Mouse (Mus musculus): ENCODE data around the gene Tfr2. TPM values are rescaled to one million over a fixed set of nuclear protein-coding genes. Genes with fewer than 3 reads are reported as not detected.

Tfr2 gene
- polyA plus RNA-seq, 1 experiment from 2014 or later = 0.79 TPM

DNA sequence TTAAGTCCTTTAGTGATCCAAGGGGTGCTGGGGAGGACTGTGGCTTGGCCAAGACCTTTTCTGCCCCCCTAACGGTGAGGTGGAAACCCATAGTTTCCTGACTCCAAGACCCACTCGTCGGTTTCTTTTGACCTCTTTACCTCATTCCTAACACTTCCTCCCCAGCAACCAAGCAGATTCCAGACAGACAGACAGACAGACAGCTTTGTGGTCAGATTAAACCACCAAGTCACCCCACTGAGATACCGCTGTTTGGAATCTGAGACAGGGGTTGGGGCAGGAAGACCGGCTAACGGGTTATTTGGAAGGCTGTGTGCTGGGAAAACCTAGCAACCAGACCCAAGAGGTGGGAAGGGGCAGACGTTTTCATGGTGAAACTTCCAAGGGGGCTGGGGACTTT is 541 bp downstream of the Tfr2 start:
- 68% methylated on average over 7 of the region's 7 CpGs for WGBS
- no peak overlapping the region for H3K27ac ChIP-seq
- H3K4me3 ChIP-seq = no peak overlapping the region
- H3K27me3 ChIP-seq (ENCODE audit: low read depth, poor library complexity, severe bottlenecking) = peaks cover 27% of the 10 kb centered on the region
- no peaks in the 10 kb centered on the region for H3K9me3 ChIP-seq (replicated peaks)
- peaks cover 14% of the 10 kb centered on the region for H3K4me1 ChIP-seq
- DNase-seq (ENCODE audit: low spot score) = no peak
- no peaks in the 10 kb centered on the region for H3K36me3 ChIP-seq

DNA sequence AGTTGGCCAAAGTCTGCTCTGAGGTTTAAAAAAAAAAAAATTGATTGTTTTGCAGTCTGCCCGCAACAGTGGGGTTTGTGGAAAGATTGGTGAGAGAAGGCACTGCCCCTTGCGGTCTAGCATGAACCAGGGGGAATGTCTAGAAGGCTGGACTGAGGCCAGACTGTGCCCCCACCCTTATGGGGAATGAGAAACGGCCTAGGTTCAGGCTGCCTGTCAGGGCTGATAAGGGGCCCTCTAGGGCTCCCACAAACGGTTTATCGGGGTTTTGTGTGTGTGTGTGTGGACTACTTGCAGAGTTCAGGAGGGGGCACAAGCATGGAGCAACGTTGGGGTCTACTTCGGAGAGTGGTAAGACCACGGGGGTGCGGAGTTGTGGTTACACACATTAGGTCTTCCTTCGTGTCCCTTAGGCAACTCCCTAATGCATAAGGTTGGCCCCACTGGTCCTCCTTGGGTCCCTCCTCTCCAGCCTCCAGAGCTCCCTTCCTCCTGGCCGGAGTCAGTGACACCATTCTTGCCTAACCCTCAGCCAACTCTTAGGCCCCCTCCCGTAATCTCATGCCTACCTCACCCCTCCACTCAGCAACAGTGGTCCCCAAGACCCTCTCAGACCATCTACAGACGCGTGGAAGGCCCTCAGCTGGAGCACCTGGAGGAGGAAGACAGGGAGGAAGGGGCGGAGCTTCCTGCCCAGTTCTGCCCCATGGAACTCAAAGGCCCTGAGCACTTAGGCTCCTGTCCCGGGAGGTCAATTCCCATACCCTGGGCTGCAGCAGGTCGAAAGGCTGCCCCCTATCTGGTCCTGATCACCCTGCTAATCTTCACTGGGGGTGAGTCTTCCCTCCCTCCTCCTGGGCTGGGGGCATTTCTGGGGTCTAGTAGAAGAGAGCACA is 1.3 kb downstream of the Tfr2 start:
- Histone ChIP-seq H3K4me1 (peaks cover 14% of the 10 kb centered on the region), H3K27ac (no peak overlapping the region), H3K27me3 (ENCODE audit: low read depth, poor library complexity, severe bottlenecking) (peaks cover 34% of the 10 kb centered on the region), H3K4me3 (no peak overlapping the region), H3K9me3 (replicated peaks) (no peaks in the 10 kb centered on the region), H3K36me3 (no peaks in the 10 kb centered on the region)
- no peak for DNase-seq (ENCODE audit: low spot score)
- 83% methylated on average over 17 of the region's 17 CpGs for WGBS

DNA sequence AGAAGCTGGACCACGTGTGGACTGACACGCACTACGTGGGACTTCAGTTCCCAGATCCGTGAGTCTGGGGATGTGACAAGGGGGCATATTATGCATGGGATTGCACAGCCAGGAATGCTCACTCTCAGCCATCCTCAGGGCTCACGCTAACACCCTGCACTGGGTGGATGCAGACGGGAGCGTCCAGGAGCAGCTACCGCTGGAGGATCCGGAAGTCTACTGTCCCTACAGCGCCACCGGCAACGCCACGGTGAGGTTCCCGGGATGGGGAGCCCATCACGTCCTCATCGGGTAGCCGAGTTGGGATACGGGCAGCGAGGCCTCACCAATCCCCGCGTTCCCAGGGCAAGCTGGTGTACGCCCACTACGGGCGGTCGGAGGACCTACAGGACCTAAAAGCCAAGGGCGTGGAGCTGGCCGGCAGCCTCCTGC is 4.8 kb downstream of the Tfr2 start:
- Histone ChIP-seq H3K4me1 (peaks cover 10% of the 10 kb centered on the region), H3K4me3 (peak overlapping the region; percentile 38), H3K36me3 (no peaks in the 10 kb centered on the region), H3K27ac (0 out of 2 replicates have a peak overlapping the region, but pooled peaks have one; percentile 12), H3K9me3 (replicated peaks) (no peaks in the 10 kb centered on the region), H3K27me3 (ENCODE audit: low read depth, poor library complexity, severe bottlenecking) (peaks cover 35% of the 10 kb centered on the region)
- WGBS = 6% methylated on average over 27 of the region's 27 CpGs
- DNase-seq (ENCODE audit: low spot score) = peak; percentile 57

- Histone ChIP-seq H3K4me3 (no peak overlapping the region), H3K27ac (no peak overlapping the region), H3K4me1 (peaks cover 13% of the 10 kb centered on the region), H3K27me3 (ENCODE audit: low read depth, poor library complexity, severe bottlenecking) (peaks cover 56% of the 10 kb centered on the region), H3K36me3 (no peaks in the 10 kb centered on the region), H3K9me3 (replicated peaks) (no peaks in the 10 kb centered on the region)
- DNase-seq (ENCODE audit: low spot score) = no peak
- 81% methylated on average over 6 of the region's 6 CpGs for WGBS
Measured at GRCm38 (mm10) chr5:137580246-137580645, 10.6 kb downstream of the Tfr2 start.

DNA sequence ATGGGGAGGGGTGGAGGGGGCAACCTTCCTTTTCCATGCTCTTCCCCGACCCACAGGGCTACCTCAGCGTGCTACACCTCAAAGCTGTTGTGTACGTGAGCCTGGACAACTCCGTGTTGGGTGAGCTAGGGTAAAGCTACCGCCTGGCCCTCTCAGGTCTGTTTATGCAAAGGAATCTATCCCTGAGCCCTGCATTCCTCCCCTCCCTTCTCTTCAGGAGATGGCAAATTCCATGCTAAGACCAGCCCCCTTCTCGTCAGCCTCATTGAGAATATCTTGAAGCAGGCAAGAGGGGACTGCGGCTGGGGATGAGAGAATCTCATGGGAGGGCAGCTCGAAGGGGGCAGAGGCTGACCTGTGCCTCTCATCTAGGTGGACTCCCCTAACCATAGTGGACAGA is 13.1 kb downstream of the Tfr2 start:
- Histone ChIP-seq H3K27me3 (ENCODE audit: low read depth, poor library complexity, severe bottlenecking) (peaks cover 41% of the 10 kb centered on the region), H3K4me1 (peaks cover 13% of the 10 kb centered on the region), H3K9me3 (replicated peaks) (no peaks in the 10 kb centered on the region), H3K4me3 (no peak overlapping the region), H3K27ac (no peak overlapping the region), H3K36me3 (no peaks in the 10 kb centered on the region)
- WGBS = 36% methylated on average over 8 of the region's 8 CpGs
- no peak for DNase-seq (ENCODE audit: low spot score)

DNA sequence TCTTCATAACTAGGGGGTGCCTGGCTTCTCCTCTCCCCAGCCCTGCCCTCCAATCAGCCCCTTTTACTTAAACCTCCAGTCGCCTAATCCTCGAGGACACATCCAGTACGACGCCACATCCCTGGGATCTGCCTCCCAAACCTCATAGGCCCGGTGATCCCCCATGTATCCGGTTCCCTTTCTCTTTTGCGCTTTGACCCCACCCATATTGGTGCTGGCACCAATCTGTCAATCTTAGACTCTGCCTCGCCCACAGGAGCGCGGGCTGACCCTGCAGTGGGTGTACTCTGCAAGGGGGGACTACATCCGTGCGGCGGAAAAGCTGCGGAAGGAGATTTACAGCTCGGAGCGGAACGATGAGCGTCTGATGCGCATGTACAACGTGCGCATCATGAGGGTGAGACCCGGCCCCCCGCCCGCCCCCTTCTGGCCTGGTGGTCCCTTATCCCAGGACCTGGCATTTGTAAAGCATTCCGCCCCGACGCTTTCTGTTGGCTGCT is 14.1 kb downstream of the Tfr2 start:
- H3K27me3 ChIP-seq (ENCODE audit: low read depth, poor library complexity, severe bottlenecking) = peaks cover 41% of the 10 kb centered on the region
- 18% methylated on average over 27 of the region's 27 CpGs for WGBS
- peak overlapping the region; percentile 42 for H3K4me3 ChIP-seq
- DNase-seq (ENCODE audit: low spot score) = peak; percentile 45
- H3K27ac ChIP-seq = 0 out of 2 replicates have a peak overlapping the region, but pooled peaks have one; percentile 8
- H3K4me1 ChIP-seq = peaks cover 13% of the 10 kb centered on the region
- H3K36me3 ChIP-seq = no peaks in the 10 kb centered on the region
- H3K9me3 ChIP-seq (replicated peaks) = no peaks in the 10 kb centered on the region

DNA sequence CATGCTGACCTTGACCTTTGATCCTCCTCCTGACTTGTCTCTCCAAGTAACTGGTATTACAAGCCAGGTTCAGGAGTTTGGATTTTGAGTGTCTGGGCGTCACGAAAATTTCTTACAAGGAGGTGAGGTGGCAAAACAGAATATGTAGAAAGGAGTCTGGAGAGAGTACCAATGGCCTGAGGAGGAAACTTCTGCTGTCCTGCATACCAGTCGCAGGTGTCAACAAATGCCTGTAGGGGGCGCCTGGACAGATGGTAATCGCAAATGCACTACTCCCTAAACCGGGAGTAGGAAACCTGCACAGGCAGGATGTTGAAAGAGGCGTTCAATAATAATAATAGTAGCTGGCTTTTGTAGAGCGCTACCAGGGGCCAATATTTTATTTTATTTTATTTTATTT is 15.3 kb downstream of the Tfr2 start:
- Histone ChIP-seq H3K27ac (no peak overlapping the region), H3K27me3 (ENCODE audit: low read depth, poor library complexity, severe bottlenecking) (peaks cover 41% of the 10 kb centered on the region), H3K4me3 (no peak overlapping the region), H3K9me3 (replicated peaks) (no peaks in the 10 kb centered on the region), H3K4me1 (peaks cover 13% of the 10 kb centered on the region), H3K36me3 (no peaks in the 10 kb centered on the region)
- DNase-seq (ENCODE audit: low spot score) = peak; percentile 66
- 43% methylated on average over 8 of the region's 8 CpGs for WGBS

DNA sequence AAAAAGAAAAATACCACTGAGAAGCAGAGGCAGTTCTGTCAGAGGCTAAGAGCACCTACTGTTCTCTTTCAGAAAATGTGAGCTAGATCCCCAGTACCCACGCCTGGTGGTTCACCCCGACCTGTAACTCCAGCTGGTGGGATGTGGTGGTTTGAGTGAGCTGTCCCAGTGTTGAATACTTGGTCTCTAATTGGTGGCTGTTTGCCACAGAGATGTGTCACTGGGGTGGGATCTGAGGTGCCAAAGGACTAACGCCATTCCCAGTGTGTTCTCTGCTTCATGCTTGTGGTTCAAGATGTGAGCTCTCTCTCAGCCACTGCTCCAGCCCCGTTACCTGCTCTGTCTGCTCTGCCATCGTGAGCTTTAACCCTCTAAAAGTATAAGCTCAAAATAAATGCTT is 20.9 kb downstream of the Tfr2 start:
- Histone ChIP-seq H3K36me3 (no peaks in the 10 kb centered on the region), H3K4me3 (no peak overlapping the region), H3K9me3 (replicated peaks) (no peaks in the 10 kb centered on the region), H3K4me1 (no peaks in the 10 kb centered on the region), H3K27me3 (ENCODE audit: low read depth, poor library complexity, severe bottlenecking) (no peaks in the 10 kb centered on the region), H3K27ac (no peak overlapping the region)
- DNase-seq (ENCODE audit: low spot score) = no peak
- 75% methylated on average over 5 of the region's 5 CpGs for WGBS

DNA sequence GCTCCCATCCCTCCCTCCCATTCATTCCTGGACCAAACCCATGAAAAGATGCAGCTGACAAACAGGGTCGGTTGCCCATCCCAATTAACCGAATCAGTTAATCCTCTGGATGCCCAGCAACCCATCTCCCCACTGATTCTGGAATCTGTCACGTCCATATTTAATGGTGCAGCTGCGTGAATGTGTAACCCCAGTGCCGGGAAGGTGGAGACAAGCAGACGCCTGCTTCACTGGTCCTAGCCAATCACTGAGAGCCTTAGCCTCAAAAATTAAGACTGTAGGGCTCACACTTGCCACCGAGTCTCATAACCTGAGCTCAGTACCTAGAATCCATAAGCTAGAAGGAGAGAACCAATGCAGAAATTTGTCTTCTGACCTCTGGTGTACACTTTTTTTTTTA is 26.3 kb downstream of the Tfr2 start:
- peaks cover 20% of the 10 kb centered on the region for H3K4me1 ChIP-seq
- no peaks in the 10 kb centered on the region for H3K27me3 ChIP-seq (ENCODE audit: low read depth, poor library complexity, severe bottlenecking)
- no peak overlapping the region for H3K27ac ChIP-seq
- WGBS = 83% methylated on average over 7 of the region's 7 CpGs
- H3K9me3 ChIP-seq (replicated peaks) = no peaks in the 10 kb centered on the region
- peaks cover 15% of the 10 kb centered on the region; the same call in 1 of the 2 replicates for H3K36me3 ChIP-seq
- H3K4me3 ChIP-seq = no peak overlapping the region
- no peak for DNase-seq (ENCODE audit: low spot score)

- peak overlapping the region; percentile 39 for H3K4me3 ChIP-seq
- no peak for DNase-seq (ENCODE audit: low spot score)
- no peaks in the 10 kb centered on the region for H3K9me3 ChIP-seq (replicated peaks)
- H3K36me3 ChIP-seq = peaks cover 15% of the 10 kb centered on the region; the same call in 1 of the 2 replicates
- peaks cover 22% of the 10 kb centered on the region for H3K4me1 ChIP-seq
- no peaks in the 10 kb centered on the region for H3K27me3 ChIP-seq (ENCODE audit: low read depth, poor library complexity, severe bottlenecking)
- WGBS = 33% methylated on average over 30 of the region's 30 CpGs
- peak overlapping the region; percentile 53 for H3K27ac ChIP-seq
Measured at GRCm38 (mm10) chr5:137596601-137597261, 27.1 kb downstream of the Tfr2 start.

DNA sequence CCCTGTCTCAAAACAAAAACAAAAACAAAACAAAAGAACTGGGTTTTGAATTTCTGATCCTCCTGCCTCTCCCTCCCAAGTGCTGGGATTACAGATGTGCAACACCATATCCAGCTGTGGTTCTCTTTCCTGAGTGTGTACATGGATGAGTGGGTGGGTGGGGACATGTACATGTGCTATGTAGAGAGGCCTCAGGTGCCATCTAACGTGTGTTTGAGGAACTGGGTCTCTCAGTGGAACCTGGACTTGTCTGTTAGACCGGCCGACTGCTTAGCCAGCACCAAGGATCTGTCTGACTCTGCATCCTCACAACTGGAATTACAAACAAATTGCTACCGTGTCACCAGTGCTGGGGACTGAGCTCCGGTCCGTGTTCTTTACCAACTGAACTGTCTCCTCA is 28.0 kb downstream of the Tfr2 start:
- 97% methylated on average over 6 of the region's 6 CpGs for WGBS
- no peaks in the 10 kb centered on the region for H3K9me3 ChIP-seq (replicated peaks)
- peaks cover 15% of the 10 kb centered on the region; the same call in 1 of the 2 replicates for H3K36me3 ChIP-seq
- no peak overlapping the region for H3K27ac ChIP-seq
- H3K4me3 ChIP-seq = no peak overlapping the region
- H3K27me3 ChIP-seq (ENCODE audit: low read depth, poor library complexity, severe bottlenecking) = no peaks in the 10 kb centered on the region
- peaks cover 28% of the 10 kb centered on the region for H3K4me1 ChIP-seq
- DNase-seq (ENCODE audit: low spot score) = no peak

- peaks cover 18% of the 10 kb centered on the region; the same call in 1 of the 2 replicates for H3K36me3 ChIP-seq
- 90% methylated on average over 2 of the region's 2 CpGs for WGBS
- H3K4me3 ChIP-seq = no peak overlapping the region
- H3K27ac ChIP-seq = no peak overlapping the region
- peaks cover 34% of the 10 kb centered on the region for H3K4me1 ChIP-seq
- DNase-seq (ENCODE audit: low spot score) = no peak
- no peaks in the 10 kb centered on the region for H3K27me3 ChIP-seq (ENCODE audit: low read depth, poor library complexity, severe bottlenecking)
- no peaks in the 10 kb centered on the region for H3K9me3 ChIP-seq (replicated peaks)
Measured at GRCm38 (mm10) chr5:137598100-137598826, 28.6 kb downstream of the Tfr2 start.

Measured in limb, embryonic 10.5 days (tissue).